Mouse (Mus musculus): ENCODE data around the gene Lcp1. TPM values are rescaled to one million over a fixed set of nuclear protein-coding genes. Genes with fewer than 3 reads are reported as not detected.

Gene Lcp1
- polyA plus RNA-seq, 1 experiment from 2014 or later = 16.4 TPM

DNA sequence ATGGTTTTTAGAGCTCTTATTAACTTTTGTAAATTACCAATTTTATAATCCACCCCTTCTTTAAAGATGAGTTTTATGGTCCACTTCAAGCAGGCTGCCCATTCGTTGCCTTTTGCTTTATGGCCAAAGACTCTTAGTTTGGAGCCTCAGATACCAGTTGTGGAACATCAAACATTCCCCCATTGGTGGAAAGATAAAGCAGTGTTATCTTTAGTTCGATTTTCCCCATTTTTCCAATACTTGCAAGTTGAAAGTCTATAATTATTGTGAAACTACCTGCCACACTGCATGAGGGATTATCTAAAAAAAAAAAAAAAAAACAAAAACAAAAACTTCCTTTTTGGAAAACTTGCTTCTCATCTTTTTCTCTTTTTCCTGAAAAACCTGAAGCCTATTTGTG is 19.8 kb downstream of the Lcp1 start:
- no peaks in the 10 kb centered on the region for H3K4me1 ChIP-seq (replicated peaks; ENCODE audit: control insufficient read depth, insufficient read depth, low read length)
- DNase-seq (ENCODE audit: low spot score) (no peak), ATAC-seq (ENCODE audit: low FRiP score) (no peak)
- no peak overlapping the region for H3K4me3 ChIP-seq (replicated peaks; ENCODE audit: low read length)
- H3K27me3 ChIP-seq (ENCODE audit: control insufficient read depth, insufficient read depth, low read length) = no peaks in the 10 kb centered on the region
- no peaks in the 10 kb centered on the region for H3K9me3 ChIP-seq (ENCODE audit: control insufficient read depth, low read length)
- no peak overlapping the region for H3K27ac ChIP-seq
- no peak overlapping the region for H3K4me2 ChIP-seq (replicated peaks)
- 83% methylated on average over 2 of the region's 2 CpGs for WGBS
- H3K36me3 ChIP-seq (replicated peaks; ENCODE audit: control insufficient read depth, insufficient read depth) = no peaks in the 10 kb centered on the region
- H3K9ac ChIP-seq = no peak overlapping the region

DNA sequence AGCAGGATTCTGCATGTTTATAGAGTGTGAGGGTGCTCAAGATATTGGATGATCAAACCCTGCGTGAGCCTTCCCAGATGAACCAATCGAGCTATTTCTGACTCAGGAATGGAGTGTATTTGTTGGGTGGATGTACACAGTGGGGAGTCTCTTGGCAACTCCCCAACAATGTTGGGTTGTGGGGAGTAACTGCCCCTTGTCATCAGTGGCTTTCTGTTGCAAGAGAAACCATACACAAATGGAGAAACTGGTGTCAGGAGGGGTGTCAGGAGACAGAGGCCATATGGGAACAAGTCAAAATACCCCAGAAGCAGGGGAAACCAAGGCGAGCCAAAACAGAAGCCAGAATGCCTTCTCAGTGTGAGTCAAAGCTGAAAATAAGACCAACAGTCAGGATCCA is 20.2 kb downstream of the Lcp1 start:
- 84% methylated on average over 3 of the region's 3 CpGs for WGBS
- no peaks in the 10 kb centered on the region for H3K4me1 ChIP-seq (replicated peaks; ENCODE audit: control insufficient read depth, insufficient read depth, low read length)
- no peaks in the 10 kb centered on the region for H3K27me3 ChIP-seq (ENCODE audit: control insufficient read depth, insufficient read depth, low read length)
- DNase-seq (ENCODE audit: low spot score) (no peak), ATAC-seq (ENCODE audit: low FRiP score) (no peak)
- no peak overlapping the region for H3K27ac ChIP-seq
- no peaks in the 10 kb centered on the region for H3K36me3 ChIP-seq (replicated peaks; ENCODE audit: control insufficient read depth, insufficient read depth)
- no peaks in the 10 kb centered on the region for H3K9me3 ChIP-seq (ENCODE audit: control insufficient read depth, low read length)
- H3K4me3 ChIP-seq (replicated peaks; ENCODE audit: low read length) = no peak overlapping the region
- H3K4me2 ChIP-seq (replicated peaks) = no peak overlapping the region
- no peak overlapping the region for H3K9ac ChIP-seq

- no peak overlapping the region for H3K27ac ChIP-seq
- no peaks in the 10 kb centered on the region for H3K4me1 ChIP-seq (replicated peaks; ENCODE audit: control insufficient read depth, insufficient read depth, low read length)
- no peaks in the 10 kb centered on the region for H3K27me3 ChIP-seq (ENCODE audit: control insufficient read depth, insufficient read depth, low read length)
- DNase-seq (ENCODE audit: low spot score) (no peak), ATAC-seq (ENCODE audit: low FRiP score) (no peak)
- no peak overlapping the region for H3K4me3 ChIP-seq (replicated peaks; ENCODE audit: low read length)
- H3K9ac ChIP-seq = no peak overlapping the region
- H3K36me3 ChIP-seq (replicated peaks; ENCODE audit: control insufficient read depth, insufficient read depth) = no peaks in the 10 kb centered on the region
- WGBS = 90% methylated on average over 8 of the region's 8 CpGs
- no peaks in the 10 kb centered on the region for H3K9me3 ChIP-seq (ENCODE audit: control insufficient read depth, low read length)
- H3K4me2 ChIP-seq (replicated peaks) = no peak overlapping the region
Measured at GRCm38 (mm10) chr14:75154481-75154880, 23.6 kb downstream of the Lcp1 start.

- H3K9ac ChIP-seq = no peak overlapping the region
- WGBS = 89% methylated on average over 2 of the region's 2 CpGs
Measured at GRCm38 (mm10) chr14:75159375-75159774, 28.5 kb downstream of the Lcp1 start.

GRCm38 (mm10) chr14:75163866-75164265 is 33.0 kb downstream of the Lcp1 start:
- ATAC-seq (ENCODE audit: low FRiP score) (no peak), DNase-seq (ENCODE audit: low spot score) (no peak)
- Histone ChIP-seq H3K9ac (no peak overlapping the region), H3K4me1 (replicated peaks; ENCODE audit: control insufficient read depth, insufficient read depth, low read length) (no peaks in the 10 kb centered on the region), H3K4me2 (replicated peaks) (no peak overlapping the region), H3K9me3 (ENCODE audit: control insufficient read depth, low read length) (no peaks in the 10 kb centered on the region), H3K27me3 (ENCODE audit: control insufficient read depth, insufficient read depth, low read length) (no peaks in the 10 kb centered on the region), H3K4me3 (replicated peaks; ENCODE audit: low read length) (no peak overlapping the region), H3K27ac (no peak overlapping the region), H3K36me3 (replicated peaks; ENCODE audit: control insufficient read depth, insufficient read depth) (no peaks in the 10 kb centered on the region)
- 92% methylated on average over 8 of the region's 8 CpGs for WGBS

More at GRCm38 (mm10) chr14:75159375-75159774, 28.5 kb downstream of the Lcp1 start:
- H3K36me3 ChIP-seq (replicated peaks; ENCODE audit: control insufficient read depth, insufficient read depth) = no peaks in the 10 kb centered on the region
- DNase-seq (ENCODE audit: low spot score) (no peak), ATAC-seq (ENCODE audit: low FRiP score) (no peak)
- H3K4me3 ChIP-seq (replicated peaks; ENCODE audit: low read length) = no peak overlapping the region
- no peak overlapping the region for H3K4me2 ChIP-seq (replicated peaks)
- no peaks in the 10 kb centered on the region for H3K27me3 ChIP-seq (ENCODE audit: control insufficient read depth, insufficient read depth, low read length)
- H3K4me1 ChIP-seq (replicated peaks; ENCODE audit: control insufficient read depth, insufficient read depth, low read length) = no peaks in the 10 kb centered on the region
- H3K27ac ChIP-seq = no peak overlapping the region
- H3K9me3 ChIP-seq (ENCODE audit: control insufficient read depth, low read length) = no peaks in the 10 kb centered on the region

DNA sequence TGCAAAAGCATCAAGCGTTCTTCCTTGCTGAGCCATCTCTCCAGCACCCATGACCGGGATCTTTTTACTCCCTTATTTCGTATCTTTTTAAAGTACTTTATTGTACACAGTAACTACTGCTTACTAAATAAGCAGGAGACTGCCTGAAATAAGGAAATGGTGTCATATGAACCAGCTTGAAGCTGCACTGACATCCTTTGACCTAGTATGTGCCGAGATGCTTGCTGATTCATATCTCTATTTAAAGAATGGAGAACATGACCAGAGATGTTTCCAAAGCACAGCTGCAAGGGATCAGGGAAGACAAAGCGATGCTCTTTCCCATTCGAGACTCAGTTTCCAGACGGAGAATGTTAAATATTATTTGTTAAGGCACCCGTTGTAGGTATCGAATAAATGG is 33.4 kb downstream of the Lcp1 start:
- no peaks in the 10 kb centered on the region for H3K27me3 ChIP-seq (ENCODE audit: control insufficient read depth, insufficient read depth, low read length)
- H3K27ac ChIP-seq = no peak overlapping the region
- 96% methylated on average over 9 of the region's 9 CpGs for WGBS
- H3K36me3 ChIP-seq (replicated peaks; ENCODE audit: control insufficient read depth, insufficient read depth) = no peaks in the 10 kb centered on the region
- DNase-seq (ENCODE audit: low spot score) (no peak), ATAC-seq (ENCODE audit: low FRiP score) (no peak)
- H3K4me2 ChIP-seq (replicated peaks) = no peak overlapping the region
- no peak overlapping the region for H3K4me3 ChIP-seq (replicated peaks; ENCODE audit: low read length)
- no peaks in the 10 kb centered on the region for H3K4me1 ChIP-seq (replicated peaks; ENCODE audit: control insufficient read depth, insufficient read depth, low read length)
- H3K9me3 ChIP-seq (ENCODE audit: control insufficient read depth, low read length) = no peaks in the 10 kb centered on the region
- no peak overlapping the region for H3K9ac ChIP-seq

GRCm38 (mm10) chr14:75165574-75166131 is 34.8 kb downstream of the Lcp1 start:
- no peak overlapping the region for H3K4me2 ChIP-seq (replicated peaks)
- no peaks in the 10 kb centered on the region for H3K9me3 ChIP-seq (ENCODE audit: control insufficient read depth, low read length)
- DNase-seq (ENCODE audit: low spot score) = no peak
- 94% methylated on average over 2 of the region's 2 CpGs for WGBS
- no peak overlapping the region for H3K27ac ChIP-seq
- H3K36me3 ChIP-seq (replicated peaks; ENCODE audit: control insufficient read depth, insufficient read depth) = no peaks in the 10 kb centered on the region
- H3K27me3 ChIP-seq (ENCODE audit: control insufficient read depth, insufficient read depth, low read length) = no peaks in the 10 kb centered on the region
- no peaks in the 10 kb centered on the region for H3K4me1 ChIP-seq (replicated peaks; ENCODE audit: control insufficient read depth, insufficient read depth, low read length)
- no peak overlapping the region for H3K9ac ChIP-seq
- H3K4me3 ChIP-seq (replicated peaks; ENCODE audit: low read length) = no peak overlapping the region
- ATAC-seq (ENCODE audit: low FRiP score) = no peak

DNA sequence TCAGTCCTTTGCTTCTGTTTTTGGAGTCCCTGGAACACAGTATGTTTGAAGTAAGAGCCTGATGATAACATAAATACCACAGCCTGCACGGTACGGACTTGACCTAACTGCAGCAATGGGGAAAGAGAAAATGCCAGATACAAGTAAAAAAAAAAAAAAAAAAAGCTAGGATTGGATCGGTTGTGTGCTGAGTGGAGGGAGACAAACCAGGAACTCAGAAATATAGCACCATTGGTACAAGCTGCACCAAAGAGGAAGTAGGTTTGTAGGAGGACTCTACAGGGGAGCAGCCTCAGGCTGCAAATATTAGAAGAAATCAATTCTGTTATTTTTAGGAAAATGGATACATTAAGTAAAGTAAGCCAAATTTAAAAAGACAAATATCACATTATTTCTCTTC is 37.6 kb downstream of the Lcp1 start:
- Histone ChIP-seq H3K4me2 (replicated peaks) (no peak overlapping the region), H3K4me3 (replicated peaks; ENCODE audit: low read length) (no peak overlapping the region), H3K9me3 (ENCODE audit: control insufficient read depth, low read length) (no peaks in the 10 kb centered on the region), H3K27me3 (ENCODE audit: control insufficient read depth, insufficient read depth, low read length) (no peaks in the 10 kb centered on the region), H3K9ac (no peak overlapping the region), H3K27ac (no peak overlapping the region), H3K36me3 (replicated peaks; ENCODE audit: control insufficient read depth, insufficient read depth) (no peaks in the 10 kb centered on the region), H3K4me1 (replicated peaks; ENCODE audit: control insufficient read depth, insufficient read depth, low read length) (no peaks in the 10 kb centered on the region)
- DNase-seq (ENCODE audit: low spot score) (no peak), ATAC-seq (ENCODE audit: low FRiP score) (no peak)
- WGBS = 83% methylated on average over 3 of the region's 3 CpGs

DNA sequence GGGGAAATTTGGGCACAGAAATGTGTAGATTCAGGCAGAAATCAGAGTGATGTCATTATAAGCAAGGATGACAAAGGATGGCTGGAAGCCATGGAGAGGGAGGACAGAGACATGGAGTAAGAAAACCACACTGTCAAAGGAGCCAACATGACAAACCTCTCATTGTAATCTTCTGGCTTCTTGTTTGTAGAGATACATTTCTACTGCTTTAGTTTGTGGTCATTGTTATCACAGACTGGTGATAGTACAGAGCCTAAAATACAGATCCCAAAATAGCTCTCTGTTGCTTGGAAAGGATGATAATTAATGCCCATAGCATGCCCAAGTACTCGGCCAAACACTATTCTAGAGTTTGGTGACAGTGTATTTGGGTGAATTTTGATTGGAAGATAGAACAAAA is 39.6 kb downstream of the Lcp1 start:
- no peak overlapping the region for H3K4me2 ChIP-seq (replicated peaks)
- no peaks in the 10 kb centered on the region for H3K27me3 ChIP-seq (ENCODE audit: control insufficient read depth, insufficient read depth, low read length)
- H3K36me3 ChIP-seq (replicated peaks; ENCODE audit: control insufficient read depth, insufficient read depth) = no peaks in the 10 kb centered on the region
- DNase-seq (ENCODE audit: low spot score) = no peak
- WGBS = 91% methylated on average over 1 of the region's 1 CpGs
- no peak for ATAC-seq (ENCODE audit: low FRiP score)
- no peak overlapping the region for H3K4me3 ChIP-seq (replicated peaks; ENCODE audit: low read length)
- H3K9me3 ChIP-seq (ENCODE audit: control insufficient read depth, low read length) = no peaks in the 10 kb centered on the region
- H3K9ac ChIP-seq = no peak overlapping the region
- no peak overlapping the region for H3K27ac ChIP-seq
- H3K4me1 ChIP-seq (replicated peaks; ENCODE audit: control insufficient read depth, insufficient read depth, low read length) = no peaks in the 10 kb centered on the region

- 86% methylated on average over 8 of the region's 8 CpGs for WGBS
Measured at GRCm38 (mm10) chr14:75174296-75174695, 43.4 kb downstream of the Lcp1 start.

More at GRCm38 (mm10) chr14:75174296-75174695, 43.4 kb downstream of the Lcp1 start:
- Histone ChIP-seq H3K4me3 (replicated peaks; ENCODE audit: low read length) (no peak overlapping the region), H3K9ac (no peak overlapping the region), H3K36me3 (replicated peaks; ENCODE audit: control insufficient read depth, insufficient read depth) (no peaks in the 10 kb centered on the region), H3K4me1 (replicated peaks; ENCODE audit: control insufficient read depth, insufficient read depth, low read length) (no peaks in the 10 kb centered on the region), H3K27ac (no peak overlapping the region), H3K27me3 (ENCODE audit: control insufficient read depth, insufficient read depth, low read length) (no peaks in the 10 kb centered on the region), H3K4me2 (replicated peaks) (no peak overlapping the region), H3K9me3 (ENCODE audit: control insufficient read depth, low read length) (no peaks in the 10 kb centered on the region)
- no peak for DNase-seq (ENCODE audit: low spot score)
- ATAC-seq (ENCODE audit: low FRiP score) = no peak

Data from hindbrain, embryonic 14.5 days (tissue).